In genomic region chr9:41179056-41179455, GRCm38 (mm10) we compare ENCODE assay signal across 22 mouse cellular contexts. TPM values are rescaled to one million over a fixed set of nuclear protein-coding genes. Genes with fewer than 3 reads are reported as not detected.
A peak's percentile ranks its signal among the peaks of the same experiment; 100 is the strongest.
DNase-seq lines count a peak whose midpoint lies in the region; ATAC-seq and TF ChIP-seq lines count a peak whose summit lies in the region.
"Had no signal": no experiment of that assay in that cellular context is flagged by ENCODE, and none has a peak within 500 bp of the region (broad histone marks: within the 10 kb centered on the region; RNA-seq: fewer than 3 reads in every experiment).

No protein-coding gene starts in this region.

- intact Hi-C loops in heart, postnatal 36 days (cut with DNase I): no loop called here

- DNase-seq in kidney, adult 18-20 months: no peak
- no peak for DNase-seq in G1E (ENCODE audit: low spot score)
- DNase-seq in adrenal gland, postnatal 25 days: peak; percentile 16
- DNase-seq in spleen, adult 18-20 months: no peak
- DNase-seq in heart, postnatal 36 days: no peak
- DNase-seq in forebrain, postnatal 0 days: no peak
- DNase-seq: cerebellum, adult 8-10 months; kidney, adult 2 months; kidney, postnatal 36 days; lung, adult 18-20 months; right cerebral cortex, postnatal 14 days had no signal

- H3K9me3 ChIP-seq in kidney, embryonic 16.5 days (ENCODE audit: low read length): no peaks in the 10 kb centered on the region
- H3K9me3 ChIP-seq in G1E (replicated peaks): no peaks in the 10 kb centered on the region
- H3K9me3 ChIP-seq in forebrain, postnatal 0 days (ENCODE audit: low read length): no peaks in the 10 kb centered on the region
- H3K9me3 ChIP-seq: embryonic facial prominence, embryonic 12.5 days; heart, embryonic 10.5 days; midbrain, embryonic 13.5 days; neural tube, embryonic 15.5 days had no signal

- no peak overlapping the region for H3K27ac ChIP-seq in kidney, embryonic 16.5 days (ENCODE audit: low read length)
- no peak overlapping the region for H3K27ac ChIP-seq in forebrain, postnatal 0 days (ENCODE audit: low read depth, low read length)
- H3K27ac ChIP-seq: embryonic facial prominence, embryonic 12.5 days; heart, embryonic 10.5 days; left cerebral cortex, adult 2 months; macrophage; midbrain, embryonic 13.5 days; neural tube, embryonic 15.5 days had no signal

- 0 out of 2 replicates have a peak, but pooled peaks have one; percentile 27 for ATAC-seq in kidney, embryonic 16.5 days (ENCODE audit: low FRiP score, low TSS enrichment)
- peak; percentile 34; the same call in 1 of the 2 replicates for ATAC-seq in G1E (ENCODE audit: extremely low read depth, insufficient number of reproducible peaks, low FRiP score, poor library complexity, severe bottlenecking)
- ATAC-seq in monocyte, adult 5-6 weeks (replicated peaks; ENCODE audit: insufficient number of reproducible peaks, low FRiP score, low TSS enrichment, poor library complexity, severe bottlenecking): 0 out of 2 replicates have a peak, but pooled peaks have one; percentile 44
- ATAC-seq in forebrain, postnatal 0 days: no peak
- ATAC-seq: forebrain, embryonic 16.5 days; midbrain, embryonic 13.5 days had no signal

- no peaks in the 10 kb centered on the region for H3K27me3 ChIP-seq in kidney, embryonic 16.5 days (ENCODE audit: insufficient read depth, low read length)
- H3K27me3 ChIP-seq in G1E (ENCODE audit: insufficient read depth, low read length): 0 out of 2 replicates have a peak, but pooled peaks cover 5% of the 10 kb centered on the region
- H3K27me3 ChIP-seq in forebrain, postnatal 0 days (ENCODE audit: insufficient read depth, low read length): no peaks in the 10 kb centered on the region
- H3K27me3 ChIP-seq: embryonic facial prominence, embryonic 12.5 days; midbrain, embryonic 13.5 days; neural tube, embryonic 15.5 days had no signal

- 56% methylated on average over 5 of the region's 5 CpGs for WGBS in kidney, embryonic 16.5 days
- 80% methylated on average over 5 of the region's 5 CpGs for WGBS in forebrain, postnatal 0 days

- H3K4me2 ChIP-seq in kidney, embryonic 16.5 days (replicated peaks; ENCODE audit: low read depth, low read length): no peak overlapping the region
- no peak overlapping the region for H3K4me2 ChIP-seq in forebrain, postnatal 0 days (ENCODE audit: low read depth)
- H3K4me2 ChIP-seq: embryonic facial prominence, embryonic 12.5 days; liver, embryonic 11.5 days; midbrain, embryonic 13.5 days; neural tube, embryonic 15.5 days had no signal

- H3K4me1 ChIP-seq in kidney, embryonic 16.5 days (ENCODE audit: insufficient read depth, low read length): no peaks in the 10 kb centered on the region
- peaks cover 17% of the 10 kb centered on the region for H3K4me1 ChIP-seq in G1E (ENCODE audit: insufficient read depth, low read depth, low read length)
- no peaks in the 10 kb centered on the region for H3K4me1 ChIP-seq in forebrain, postnatal 0 days (ENCODE audit: insufficient read depth)
- H3K4me1 ChIP-seq: embryonic facial prominence, embryonic 12.5 days had no signal

- no peak for TF ChIP-seq CTCF in G1E (IDR thresholded peaks at IDR 0.05; ENCODE audit: low read depth, low read length)
- TF ChIP-seq CTCF in forebrain, postnatal 0 days (IDR thresholded peaks at IDR 0.05; ENCODE audit: low read depth): no peak

- no peak overlapping the region for H3K9ac ChIP-seq in kidney, embryonic 16.5 days (replicated peaks; ENCODE audit: low read length)
- no peak overlapping the region for H3K9ac ChIP-seq in forebrain, postnatal 0 days
- H3K9ac ChIP-seq: embryonic facial prominence, embryonic 12.5 days; midbrain, embryonic 13.5 days; neural tube, embryonic 15.5 days had no signal

- H3K36me3 ChIP-seq in kidney, embryonic 16.5 days (ENCODE audit: insufficient read depth, low read length): no peaks in the 10 kb centered on the region
- no peaks in the 10 kb centered on the region for H3K36me3 ChIP-seq in G1E (replicated peaks)
- H3K36me3 ChIP-seq in forebrain, postnatal 0 days (ENCODE audit: insufficient read depth): no peaks in the 10 kb centered on the region
- H3K36me3 ChIP-seq: embryonic facial prominence, embryonic 12.5 days; heart, embryonic 10.5 days; midbrain, embryonic 13.5 days; neural tube, embryonic 15.5 days had no signal

- H3K4me3 ChIP-seq in kidney, embryonic 16.5 days (ENCODE audit: low read length): no peak overlapping the region
- no peak overlapping the region for H3K4me3 ChIP-seq in G1E (ENCODE audit: low read depth, low read length)
- H3K4me3 ChIP-seq in forebrain, postnatal 0 days (ENCODE audit: low read depth, low read length): no peak overlapping the region
- H3K4me3 ChIP-seq: embryonic facial prominence, embryonic 12.5 days; erythroblast, embryonic 14.5 days; heart, embryonic 10.5 days; left cerebral cortex, adult 2 months; midbrain, embryonic 13.5 days; neural tube, embryonic 15.5 days had no signal

RNA-seq across cellular contexts. Expression of gene Ubash3b, which starts 17.6 kb away (rescaled TPM):
- 6.8 and 7.5 TPM in 2 replicates for polyA plus RNA-seq in kidney, embryonic 16.5 days (2015; fragmentation: Nextera tagmentation; extraction: Ambion mirVana)
- total RNA-seq in G1E (2014; fragmentation: Nextera tagmentation) (30.9 and 33.0 TPM in 2 replicates), G1E (2017) (20.9 TPM in 2 replicates)
- 14.2 and 16.4 TPM in 2 replicates for polyA plus RNA-seq in G1E (2012)
- total RNA-seq in adrenal gland, postnatal 25 days (2021): 1.2 and 2.1 TPM in 2 replicates
- 13.4 to 29.4 TPM (median 21.3 TPM) in 3 replicates for total RNA-seq in monocyte, adult 5-6 weeks (2017)
- under 1 TPM; 0.72 to 0.81 TPM for total RNA-seq in heart, postnatal 36 days (2021)
- 17.8 and 23.8 TPM in 2 replicates for total RNA-seq in forebrain, postnatal 0 days (2014; rRNA removed)
- polyA plus RNA-seq in forebrain, postnatal 0 days (2015; fragmentation: Nextera tagmentation; extraction: Ambion mirVana): 17.1 and 25.4 TPM in 2 replicates
